Comparison of ENCODE assay signal across 20 mouse cellular contexts in the genomic region with DNA sequence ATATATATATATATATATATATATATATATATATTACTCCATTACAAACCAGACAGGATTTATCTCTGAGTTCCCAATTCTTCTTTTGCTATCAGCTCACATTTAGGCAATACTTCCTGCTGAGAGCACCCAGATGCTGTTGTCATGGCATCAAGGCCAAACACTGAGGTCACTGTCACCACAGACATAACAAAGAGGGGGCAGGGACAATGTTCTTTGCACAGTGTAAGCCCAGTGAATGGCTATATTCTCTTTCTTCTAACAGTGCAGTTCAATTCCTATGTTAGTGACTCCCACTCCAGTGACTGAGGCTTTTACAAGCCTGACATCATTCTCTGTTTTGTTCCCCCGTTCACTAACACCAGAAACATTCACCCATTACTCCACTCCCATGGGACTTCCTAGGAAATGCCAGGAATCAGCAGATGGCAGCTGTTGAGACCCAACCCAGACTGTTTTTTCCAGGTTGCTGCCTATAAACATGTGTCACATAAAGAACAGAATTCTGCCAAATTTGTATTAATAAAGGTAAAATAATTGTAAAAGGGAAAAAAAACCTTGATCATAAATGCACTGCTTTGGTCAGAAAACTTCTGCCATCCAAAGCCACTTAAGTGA.
DNase-seq lines count a peak whose midpoint lies in the region; ATAC-seq lines count a peak whose summit lies in the region.
"Had no signal": no experiment of that assay in that cellular context is flagged by ENCODE, and none has a peak within 500 bp of the region (broad histone marks: within the 10 kb centered on the region; RNA-seq: fewer than 3 reads in every experiment).

No protein-coding gene starts in this region.

- H3K36me3 ChIP-seq in neural tube, embryonic 11.5 days (ENCODE audit: control insufficient read depth, insufficient read depth, low read length) = no peaks in the 10 kb centered on the region
- no peaks in the 10 kb centered on the region for H3K36me3 ChIP-seq in neural tube, embryonic 15.5 days
- H3K36me3 ChIP-seq: embryonic facial prominence, embryonic 10.5 days; midbrain, embryonic 13.5 days had no signal

- ATAC-seq in neural tube, embryonic 11.5 days (ENCODE audit: insufficient read depth, low FRiP score, low TSS enrichment) = peak; percentile 35; the same call in 1 of the 2 replicates
- ATAC-seq in neural tube, embryonic 15.5 days (ENCODE audit: low FRiP score) = no peak
- ATAC-seq: forebrain, embryonic 16.5 days; inflammation-experienced regulatory T-cells, adult 6 months; midbrain, embryonic 13.5 days had no signal

- H3K4me1 ChIP-seq in neural tube, embryonic 11.5 days (ENCODE audit: control insufficient read depth, insufficient read depth, low read length) = no peaks in the 10 kb centered on the region
- no peaks in the 10 kb centered on the region for H3K4me1 ChIP-seq in neural tube, embryonic 15.5 days
- H3K4me1 ChIP-seq: midbrain, embryonic 13.5 days had no signal

- no peak overlapping the region for H3K4me2 ChIP-seq in neural tube, embryonic 11.5 days (ENCODE audit: low read depth)
- H3K4me2 ChIP-seq in neural tube, embryonic 15.5 days = no peak overlapping the region
- H3K4me2 ChIP-seq: midbrain, embryonic 13.5 days had no signal

- H3K27ac ChIP-seq in neural tube, embryonic 11.5 days (ENCODE audit: low read depth, low read length) = no peak overlapping the region
- H3K27ac ChIP-seq in neural tube, embryonic 15.5 days (replicated peaks) = no peak overlapping the region
- H3K27ac ChIP-seq: embryonic facial prominence, embryonic 10.5 days; heart, adult 2 months; midbrain, embryonic 13.5 days had no signal

- intact Hi-C loops in left cerebral cortex, postnatal 14 days (cut with DNase I) = no loop called here

- H3K9ac ChIP-seq in neural tube, embryonic 11.5 days (ENCODE audit: low read length) = no peak overlapping the region
- H3K9ac ChIP-seq in neural tube, embryonic 15.5 days (replicated peaks) = no peak overlapping the region
- H3K9ac ChIP-seq: midbrain, embryonic 13.5 days had no signal

- H3K9me3 ChIP-seq in neural tube, embryonic 11.5 days (ENCODE audit: control insufficient read depth, low read length) = no peaks in the 10 kb centered on the region
- H3K9me3 ChIP-seq in neural tube, embryonic 15.5 days (replicated peaks) = no peaks in the 10 kb centered on the region
- H3K9me3 ChIP-seq: embryonic facial prominence, embryonic 10.5 days; midbrain, embryonic 13.5 days had no signal

- 20% methylated on average over 1 of the region's 1 CpGs for WGBS in neural tube, embryonic 11.5 days
- 6% methylated on average over 1 of the region's 1 CpGs for WGBS in neural tube, embryonic 15.5 days

- no peak for DNase-seq in neural tube, embryonic 11.5 days (ENCODE audit: low spot score)
- peak; percentile 17 for DNase-seq in Muller cell, postnatal 12 days (ENCODE audit: inconsistent ontology term)
- DNase-seq in adrenal gland, postnatal 10 days = peak; percentile 33
- DNase-seq in mesoderm, embryonic 11.5 days (ENCODE audit: low read depth, low spot score) = peak; percentile 34
- DNase-seq in left cerebral cortex, postnatal 14 days (ENCODE audit: low spot score in 2 of 2) = no peak
- DNase-seq in cerebellum, adult 9-11 months = no peak
- DNase-seq in urinary bladder, postnatal 36 days (ENCODE audit: low spot score in 2 of 2) = no peak
- DNase-seq: cerebellum, postnatal 25 days; gastrocnemius, postnatal 10 days; heart, adult 2 months; kidney, adult 9 months; kidney, postnatal 4 days; lung, adult 18-20 months; lung, postnatal 36 days; thymus, adult 18-20 months had no signal

- H3K27me3 ChIP-seq in neural tube, embryonic 11.5 days (ENCODE audit: control insufficient read depth, insufficient read depth, low read length) = no peaks in the 10 kb centered on the region
- no peaks in the 10 kb centered on the region for H3K27me3 ChIP-seq in neural tube, embryonic 15.5 days (replicated peaks)
- H3K27me3 ChIP-seq: midbrain, embryonic 13.5 days had no signal

- H3K4me3 ChIP-seq in neural tube, embryonic 11.5 days (ENCODE audit: low read depth, low read length) = no peak overlapping the region
- H3K4me3 ChIP-seq in neural tube, embryonic 15.5 days (replicated peaks) = no peak overlapping the region
- H3K4me3 ChIP-seq: embryonic facial prominence, embryonic 10.5 days; heart, adult 2 months; midbrain, embryonic 13.5 days had no signal

Comparison
In these comparisons a context has a peak if more than half of its experiments do, and no peak if none do; other contexts are left out.
1. DNase-seq: peak in Muller cell, postnatal 12 days (single experiment), adrenal gland, postnatal 10 days (single experiment) and mesoderm, embryonic 11.5 days (single experiment); none in neural tube, embryonic 11.5 days (single experiment), left cerebral cortex, postnatal 14 days (0 of 2), cerebellum, adult 9-11 months (single experiment) and urinary bladder, postnatal 36 days (0 of 2).